Mouse (Mus musculus) small intestine, adult 2 months (tissue): ENCODE results near the gene Vkorc1.

ENCODE experiments used
- CTCF ChIP-seq: fragments of 200-500 bp; IDR thresholded peaks from 2 replicates; pipeline ENCODE4 v1.5.1; 2012; ENCODE audit warnings: low read depth, mild to moderate bottlenecking, control low read depth, inconsistent platforms, low read length, moderate library complexity, mixed read lengths; ENCODE audit not compliant: insufficient replicate concordance, insufficient read length; ENCODE audit errors: extremely low read depth
- POLR2A ChIP-seq: fragments of 200-500 bp; IDR thresholded peaks from 2 replicates; pipeline ENCODE4 v1.6.1; 2012; ENCODE audit warnings: low read depth, mild to moderate bottlenecking, control low read depth, inconsistent platforms, low read length, moderate library complexity

- TF ChIP-seq POLR2A: no peak
- no peak for TF ChIP-seq CTCF
These were observed 37.2 kb downstream of the Vkorc1 start for GRCm38 (mm10) chr7:127858258-127858657.
